Mouse (Mus musculus) intestine, embryonic 14.5 days (tissue): ENCODE data around the gene C530008M17Rik. TPM values are rescaled to one million over a fixed set of nuclear protein-coding genes. Genes with fewer than 3 reads are reported as not detected.

Experiments
- ATAC-seq: fragments of 200-750 bp; cut with Nextera tagmentation; replicated peaks from 2 replicates; pipeline ENCODE4 v1.8.0; 2017; ENCODE audit warnings: low read depth, moderate number of reproducible peaks, moderate TSS enrichment, moderate library complexity; ENCODE audit not compliant: low FRiP score, low TSS enrichment
- DNase-seq: peaks from one replicate; pipeline ENCODE4 v3.0.0-alpha.2; 2018; ENCODE audit warnings: low spot score
- H3K27ac ChIP-seq: fragments of 300-500 bp; sonication (generic); 2 replicates; pipeline ENCODE4 v1.5.1; 2014; ENCODE audit warnings: low read depth, mild to moderate bottlenecking, control low read depth
- H3K27me3 ChIP-seq: fragments of 300-500 bp; sonication (generic); replicated peaks from 2 replicates; pipeline ENCODE4 v1.6.1; 2014; ENCODE audit warnings: low read length, control low read depth; ENCODE audit not compliant: control insufficient read depth, insufficient read depth
- H3K36me3 ChIP-seq: fragments of 300-500 bp; sonication (generic); 2 replicates; pipeline ENCODE4 v1.6.1; 2014; ENCODE audit warnings: low read length, control low read depth; ENCODE audit not compliant: control insufficient read depth, insufficient read depth
- H3K4me1 ChIP-seq: fragments of 300-500 bp; sonication (generic); replicated peaks from 2 replicates; pipeline ENCODE4 v1.6.1; 2014; ENCODE audit warnings: low read length, control low read depth, mixed read lengths; ENCODE audit not compliant: control insufficient read depth, insufficient read depth
- H3K4me2 ChIP-seq: fragments of 300-500 bp; sonication (generic); 2 replicates; pipeline ENCODE4 v1.6.1; 2014; ENCODE audit warnings: low read length
- H3K4me3 ChIP-seq: fragments of 300-500 bp; sonication (generic); 2 replicates; pipeline ENCODE4 v1.5.1; 2014; ENCODE audit warnings: low read depth, low read length, control low read depth, mixed read lengths
- H3K9ac ChIP-seq: fragments of 300-500 bp; sonication (generic); 2 replicates; pipeline ENCODE4 v1.6.1; 2014; ENCODE audit warnings: mild to moderate bottlenecking, low read length
- H3K9me3 ChIP-seq: fragments of 300-500 bp; sonication (generic); 2 replicates; pipeline ENCODE4 v1.6.1; 2016; ENCODE audit warnings: low read length, control low read depth; ENCODE audit not compliant: control insufficient read depth
- WGBS: fragments of 180-500 bp; shearing (Covaris S2); extraction: QIAGEN DNeasy Blood & Tissue Kit; methylation state at CpG from one replicate; pipeline ENCODE4 v1.1.7; 2014; 5-methylcytosine and 5-hydroxymethylcytosine counted together
- polyA plus RNA-seq: library from polyadenylated mRNA; unstranded; fragments of >200 nt; fragmentation: Nextera tagmentation; extraction: Ambion mirVana; gene quantifications from 2 replicates; pipeline ENCODE4 v1.2.1, GENCODE M21; 2014

The C530008M17Rik gene
- polyA plus RNA-seq, 1 experiment from 2014 or later: 15.9 TPM

DNA sequence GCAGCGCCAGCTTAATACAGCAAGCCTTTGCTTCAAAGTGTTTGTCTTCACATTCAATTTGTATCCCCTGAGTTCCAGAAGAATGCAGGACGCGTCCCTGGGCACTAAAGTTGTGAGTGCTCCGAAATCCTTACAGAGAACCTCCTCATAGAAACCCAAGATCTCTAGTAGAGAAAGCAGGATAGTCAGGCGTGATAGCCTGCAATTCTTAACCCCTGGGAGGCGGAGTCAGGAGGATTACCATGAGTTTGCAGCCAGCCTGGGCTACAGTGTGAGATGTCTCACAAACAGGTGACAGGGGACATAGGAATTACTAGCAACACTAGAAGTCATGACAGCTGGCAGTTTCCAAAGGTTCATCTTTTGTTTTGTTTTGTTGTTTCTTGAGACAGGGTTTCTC is 213.2 kb downstream of the C530008M17Rik start:
- no peak overlapping the region for H3K27ac ChIP-seq
- H3K36me3 ChIP-seq: peaks cover 39% of the 10 kb centered on the region
- H3K27me3 ChIP-seq: no peaks in the 10 kb centered on the region
- peak overlapping the region; percentile 47 for H3K4me2 ChIP-seq
- 66% methylated on average over 6 of the region's 6 CpGs for WGBS
- peak overlapping the region; percentile 33; the same call in 1 of the 2 replicates for H3K4me3 ChIP-seq
- H3K9me3 ChIP-seq: no peaks in the 10 kb centered on the region
- H3K4me1 ChIP-seq: 0 out of 2 replicates have a peak, but pooled peaks cover 3% of the 10 kb centered on the region
- DNase-seq (no peak), ATAC-seq (no peak)
- H3K9ac ChIP-seq: 0 out of 2 replicates have a peak overlapping the region, but pooled peaks have one; percentile 13

DNA sequence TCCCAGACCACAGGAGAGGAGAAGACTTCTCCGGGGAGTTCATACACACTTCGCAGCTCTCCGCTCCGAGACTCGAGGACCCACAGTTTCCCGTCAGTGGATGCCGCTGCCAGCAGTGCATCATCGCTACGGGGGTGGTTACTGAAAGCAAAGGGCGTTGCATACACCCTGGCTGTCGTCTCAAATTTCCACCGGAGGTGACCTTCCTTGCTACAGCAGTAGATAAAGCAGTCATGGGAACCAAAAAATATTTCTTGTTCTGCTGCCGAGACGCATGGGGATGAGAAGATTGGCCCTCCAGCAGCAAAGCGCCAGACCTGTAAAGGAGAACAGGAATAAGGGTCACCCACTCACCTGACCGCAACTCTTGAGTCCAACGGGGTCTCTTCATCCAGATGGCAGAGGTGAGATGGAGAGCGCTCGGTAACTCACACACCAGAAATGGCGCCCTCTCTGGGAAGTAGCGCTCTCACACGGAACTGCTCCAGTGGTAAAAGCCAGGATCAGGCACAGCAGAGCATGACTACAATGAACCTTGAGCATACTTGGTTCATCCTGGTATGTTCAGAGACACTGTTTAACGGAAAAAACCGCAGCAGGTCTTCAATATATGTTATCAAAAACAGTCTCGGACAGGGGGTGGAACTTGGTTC is 219.9 kb downstream of the C530008M17Rik start:
- H3K4me2 ChIP-seq: no peak overlapping the region
- no peaks in the 10 kb centered on the region for H3K27me3 ChIP-seq
- DNase-seq (no peak), ATAC-seq (no peak)
- H3K9me3 ChIP-seq: no peaks in the 10 kb centered on the region
- no peak overlapping the region for H3K4me3 ChIP-seq
- no peaks in the 10 kb centered on the region for H3K4me1 ChIP-seq
- WGBS: 88% methylated on average over 25 of the region's 25 CpGs
- H3K27ac ChIP-seq: no peak overlapping the region
- H3K9ac ChIP-seq: no peak overlapping the region
- peaks cover 52% of the 10 kb centered on the region for H3K36me3 ChIP-seq

DNA sequence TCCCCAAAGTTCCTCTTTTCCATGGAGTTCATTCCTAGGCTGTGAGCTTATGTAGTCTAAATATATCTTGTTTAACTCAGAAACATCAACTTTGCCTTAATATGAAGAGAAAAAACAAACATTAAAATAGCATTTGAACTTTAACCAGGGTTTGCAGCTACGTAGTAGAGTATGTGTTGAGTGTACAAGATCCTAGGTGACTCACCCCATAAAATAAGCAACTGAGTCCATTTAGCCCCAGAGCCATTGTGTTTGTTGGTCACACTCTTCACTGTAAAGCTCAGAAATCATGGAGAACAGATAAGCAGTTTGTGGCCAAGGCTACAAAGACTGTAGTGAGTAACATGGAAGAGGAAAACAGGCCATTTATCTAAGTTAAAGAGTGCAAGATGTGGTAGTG is 227.8 kb downstream of the C530008M17Rik start:
- Histone ChIP-seq H3K4me1 (no peaks in the 10 kb centered on the region), H3K4me2 (no peak overlapping the region), H3K4me3 (no peak overlapping the region), H3K9ac (no peak overlapping the region), H3K27me3 (no peaks in the 10 kb centered on the region), H3K9me3 (no peaks in the 10 kb centered on the region), H3K27ac (no peak overlapping the region), H3K36me3 (peaks cover 65% of the 10 kb centered on the region)
- DNase-seq (no peak), ATAC-seq (no peak)
- 85% methylated on average over 1 of the region's 1 CpGs for WGBS

DNA sequence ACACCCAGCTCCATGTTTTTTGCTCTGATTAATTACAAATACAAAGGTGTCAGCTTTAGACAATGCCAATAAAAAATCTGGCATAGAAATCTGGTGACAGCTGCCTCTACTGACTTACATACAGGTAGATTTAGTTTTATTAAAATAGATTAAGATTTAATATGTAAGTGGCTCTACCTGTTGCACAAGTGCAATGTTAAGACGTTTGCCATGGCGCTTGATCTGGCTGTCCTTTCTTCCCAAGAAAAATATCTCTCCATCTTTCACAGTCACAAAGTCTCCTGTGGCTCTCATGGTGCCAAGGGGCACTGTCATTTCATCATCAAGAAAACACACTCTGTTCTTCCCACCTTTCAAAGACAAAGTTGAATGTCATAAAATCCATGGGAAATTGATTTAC is 230.7 kb downstream of the C530008M17Rik start:
- H3K9ac ChIP-seq: no peak overlapping the region
- no peaks in the 10 kb centered on the region for H3K27me3 ChIP-seq
- WGBS: 92% methylated on average over 2 of the region's 2 CpGs
- H3K4me1 ChIP-seq: no peaks in the 10 kb centered on the region
- H3K9me3 ChIP-seq: no peaks in the 10 kb centered on the region
- no peak overlapping the region for H3K4me2 ChIP-seq
- H3K36me3 ChIP-seq: peaks cover 68% of the 10 kb centered on the region
- no peak overlapping the region for H3K4me3 ChIP-seq
- ATAC-seq (no peak), DNase-seq (no peak)
- H3K27ac ChIP-seq: no peak overlapping the region

DNA sequence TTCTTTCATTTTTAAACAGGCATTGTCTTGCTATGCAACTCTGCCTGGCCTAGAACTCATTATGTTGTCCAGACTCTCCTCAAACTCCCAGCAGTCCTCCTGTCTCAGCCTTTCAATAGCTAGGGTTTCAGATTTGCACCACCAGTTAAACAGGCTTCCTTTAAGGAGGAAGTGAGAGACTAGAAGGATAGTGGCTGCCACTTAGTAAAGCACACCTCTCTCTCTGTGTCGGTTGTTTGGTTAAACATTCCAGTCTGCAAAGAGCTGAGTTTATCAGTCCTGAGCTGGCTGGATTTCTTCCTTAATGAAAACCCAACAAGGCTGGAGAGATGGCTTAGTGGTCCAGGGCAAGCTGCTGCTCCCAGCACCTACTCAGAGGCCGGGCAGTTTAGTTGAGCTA is 236.3 kb downstream of the C530008M17Rik start:
- H3K9me3 ChIP-seq: no peaks in the 10 kb centered on the region
- no peak overlapping the region for H3K27ac ChIP-seq
- ATAC-seq: no peak
- no peaks in the 10 kb centered on the region for H3K27me3 ChIP-seq
- 57% methylated on average over 2 of the region's 2 CpGs for WGBS
- H3K36me3 ChIP-seq: peaks cover 54% of the 10 kb centered on the region
- no peak overlapping the region for H3K4me3 ChIP-seq
- no peaks in the 10 kb centered on the region for H3K4me1 ChIP-seq
- H3K4me2 ChIP-seq: no peak overlapping the region
- no peak overlapping the region for H3K9ac ChIP-seq
- peak; percentile 18 for DNase-seq

DNA sequence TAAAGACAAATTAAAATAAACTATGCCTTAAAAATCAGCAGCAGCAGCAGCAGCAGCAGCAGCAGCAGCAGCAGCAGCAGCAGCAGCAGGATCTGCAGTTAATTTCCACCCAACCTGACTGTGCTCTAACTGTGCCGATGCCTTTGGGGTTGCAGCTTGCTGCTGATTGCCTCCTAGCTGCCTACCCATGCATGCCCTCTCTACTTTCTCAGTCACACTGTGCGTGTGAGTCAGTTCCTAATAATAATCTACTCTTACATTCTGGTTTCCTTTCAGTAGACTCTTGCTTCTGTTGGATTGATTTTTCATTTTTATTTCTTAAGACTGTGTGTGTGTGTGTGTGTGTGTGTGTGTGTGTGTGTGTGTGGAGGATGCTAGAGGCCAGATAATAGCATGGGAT is 236.8 kb downstream of the C530008M17Rik start:
- no peak for ATAC-seq
- H3K27me3 ChIP-seq: no peaks in the 10 kb centered on the region
- 86% methylated on average over 2 of the region's 2 CpGs for WGBS
- H3K4me2 ChIP-seq: no peak overlapping the region
- no peaks in the 10 kb centered on the region for H3K4me1 ChIP-seq
- no peak overlapping the region for H3K4me3 ChIP-seq
- no peak overlapping the region for H3K9ac ChIP-seq
- peaks cover 51% of the 10 kb centered on the region for H3K36me3 ChIP-seq
- H3K27ac ChIP-seq: no peak overlapping the region
- DNase-seq: no peak
- H3K9me3 ChIP-seq: no peaks in the 10 kb centered on the region

DNA sequence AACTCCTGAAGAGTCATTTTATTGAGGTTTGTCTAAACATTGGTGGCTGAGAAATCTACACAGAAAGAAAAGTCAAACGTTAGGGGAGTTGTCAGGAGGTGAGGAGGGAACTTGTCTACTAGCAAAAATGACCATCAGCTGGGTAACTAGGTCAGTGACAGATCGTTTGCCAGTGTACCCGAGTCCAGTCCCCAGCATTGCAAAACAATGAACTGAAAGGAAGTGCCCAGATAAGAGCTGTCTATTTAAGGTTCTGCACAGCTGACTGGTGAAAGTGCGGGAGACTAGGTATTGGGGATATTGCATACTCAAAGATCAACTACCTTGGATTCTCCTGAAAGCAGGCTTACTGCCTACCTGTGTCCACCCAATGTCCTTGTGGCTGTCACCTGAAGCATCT is 245.8 kb downstream of the C530008M17Rik start:
- Histone ChIP-seq H3K27ac (no peak overlapping the region), H3K4me1 (no peaks in the 10 kb centered on the region), H3K36me3 (0 out of 2 replicates have a peak, but pooled peaks cover 3% of the 10 kb centered on the region), H3K4me3 (no peak overlapping the region), H3K9me3 (no peaks in the 10 kb centered on the region), H3K4me2 (no peak overlapping the region), H3K9ac (no peak overlapping the region), H3K27me3 (no peaks in the 10 kb centered on the region)
- DNase-seq: no peak
- ATAC-seq: no peak
- WGBS: 74% methylated on average over 4 of the region's 4 CpGs

DNA sequence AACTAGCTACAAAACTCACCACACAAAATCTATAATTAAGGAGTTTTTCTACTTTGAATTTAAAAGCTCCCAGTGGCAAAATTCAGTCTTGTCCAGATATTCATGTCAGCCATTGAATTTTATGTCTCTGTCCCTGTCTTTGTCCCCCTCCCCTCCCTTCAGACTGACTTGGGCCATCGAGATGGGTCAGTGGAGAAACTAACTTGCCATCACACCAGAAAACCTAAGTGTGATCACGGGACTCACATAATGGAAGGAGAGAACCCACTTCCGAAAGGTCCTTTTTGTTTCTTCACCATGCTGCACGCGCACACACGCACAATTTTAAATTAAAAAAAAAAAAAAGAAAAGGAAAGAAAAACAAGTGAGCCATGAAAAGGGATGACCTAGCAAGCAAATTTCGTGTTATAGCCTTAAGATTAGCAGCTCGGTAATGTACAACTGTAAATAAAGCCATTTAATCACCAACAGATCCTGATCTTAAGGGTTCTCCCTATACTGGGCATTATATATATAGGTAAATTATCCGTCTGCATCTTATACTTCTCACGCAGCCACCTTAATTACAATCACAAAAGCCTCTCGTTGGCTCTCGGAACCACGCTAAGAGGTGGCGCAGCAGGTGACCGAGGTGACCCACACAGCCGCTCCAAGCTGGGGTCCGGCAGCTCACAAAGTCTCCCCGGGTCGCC is 248.5 kb downstream of the C530008M17Rik start:
- DNase-seq (no peak), ATAC-seq (no peak; the same call in 1 of the 2 replicates)

More for the DNA sequence above, 248.5 kb downstream of the C530008M17Rik start:
- 1% methylated on average over 19 of the region's 19 CpGs for WGBS
- Histone ChIP-seq H3K4me2 (peak overlapping the region; percentile 61), H3K27ac (peak overlapping the region; percentile 88), H3K9ac (peak overlapping the region; percentile 85), H3K4me1 (no peaks in the 10 kb centered on the region), H3K4me3 (peak overlapping the region; percentile 86), H3K9me3 (no peaks in the 10 kb centered on the region), H3K36me3 (0 out of 2 replicates have a peak, but pooled peaks cover 2% of the 10 kb centered on the region), H3K27me3 (no peaks in the 10 kb centered on the region)
